Mouse (Mus musculus) embryonic facial prominence, embryonic 13.5 days (tissue): ENCODE measurements around the gene Ccdc183. TPM values are rescaled to one million over a fixed set of nuclear protein-coding genes. Genes with fewer than 3 reads are reported as not detected.

Source experiments
- ATAC-seq: fragments of 200-750 bp; cut with Nextera tagmentation; 2 replicates; pipeline ENCODE4 v1.8.0; 2017; ENCODE audit warnings: low read depth; ENCODE audit not compliant: insufficient number of reproducible peaks, insufficient read depth, low FRiP score, low TSS enrichment
- H3K27ac ChIP-seq: fragments of 300-500 bp; sonication (generic); 2 replicates; pipeline ENCODE4 v1.5.1; 2015; ENCODE audit warnings: moderate library complexity, mild to moderate bottlenecking, inconsistent platforms
- H3K27me3 ChIP-seq: fragments of 300-500 bp; sonication (generic); 2 replicates; pipeline ENCODE4 v1.6.1; 2015; ENCODE audit warnings: mild to moderate bottlenecking, inconsistent platforms
- H3K36me3 ChIP-seq: fragments of 300-500 bp; sonication (generic); 2 replicates; pipeline ENCODE4 v1.6.1; 2015; ENCODE audit warnings: mild to moderate bottlenecking, inconsistent platforms
- H3K4me1 ChIP-seq: fragments of 300-500 bp; sonication (generic); 2 replicates; pipeline ENCODE4 v1.6.1; 2015; ENCODE audit warnings: inconsistent platforms
- H3K4me2 ChIP-seq: fragments of 300-500 bp; sonication (generic); 2 replicates; pipeline ENCODE4 v1.6.1; 2015; ENCODE audit warnings: moderate library complexity, mild to moderate bottlenecking, inconsistent platforms
- H3K4me3 ChIP-seq: fragments of 300-500 bp; sonication (generic); 2 replicates; pipeline ENCODE4 v1.5.1; 2015; ENCODE audit warnings: mild to moderate bottlenecking, inconsistent platforms
- H3K9ac ChIP-seq: fragments of 300-500 bp; sonication (generic); 2 replicates; pipeline ENCODE4 v1.6.1; 2015; ENCODE audit warnings: mild to moderate bottlenecking, inconsistent platforms
- H3K9me3 ChIP-seq: fragments of 300-500 bp; sonication (generic); 2 replicates; pipeline ENCODE4 v1.6.1; 2016; ENCODE audit warnings: inconsistent platforms
- WGBS: fragments of 180-500 bp; shearing (Covaris S2); methylation state at CpG from one replicate; pipeline ENCODE4 v1.1.7; 2015; ENCODE audit warnings: mixed read lengths; 5-methylcytosine and 5-hydroxymethylcytosine counted together
- polyA plus RNA-seq: library from polyadenylated mRNA; unstranded; fragments of >200 nt; fragmentation: Nextera tagmentation; extraction: Ambion mirVana; gene quantifications from 2 replicates; pipeline ENCODE4 v1.2.1, GENCODE M21; 2015

The Ccdc183 gene
- polyA plus RNA-seq, 1 experiment from 2014 or later: 0.31 TPM

GRCm38 (mm10) chr2:25575432-25576027 lies 41.9 kb downstream of the Ccdc183 start:
- Histone ChIP-seq H3K4me2 (peak overlapping the region; percentile 95), H3K4me1 (peaks cover 61% of the 10 kb centered on the region), H3K4me3 (peak overlapping the region; percentile 64), H3K9me3 (no peaks in the 10 kb centered on the region), H3K27ac (peak overlapping the region; percentile 93), H3K36me3 (peaks cover 24% of the 10 kb centered on the region), H3K27me3 (peaks cover 49% of the 10 kb centered on the region), H3K9ac (peak overlapping the region; percentile 78)
- WGBS: 9% methylated on average over 21 of the region's 21 CpGs
- ATAC-seq: no peak

- under 1% methylated on average over 44 of the region's 45 CpGs for WGBS
- Histone ChIP-seq H3K4me3 (peak within 1 kb of the TSS; percentile 64), H3K9me3 (no peaks in the 10 kb centered on the region), H3K27ac (peak within 1 kb of the TSS; percentile 93), H3K36me3 (peaks cover 31% of the 10 kb centered on the region), H3K4me1 (peaks cover 54% of the 10 kb centered on the region), H3K9ac (peak within 1 kb of the TSS; percentile 78), H3K27me3 (peaks cover 42% of the 10 kb centered on the region), H3K4me2 (peak within 1 kb of the TSS; percentile 95)
- ATAC-seq: peak; percentile 97
These were observed 42.7 kb downstream of the Ccdc183 start, which contains the start of the genes Mamdc4 and Phpt1 for GRCm38 (mm10) chr2:25574579-25575431. TSS of gene Mamdc4 (minus strand) at chr2:25574845. TSS of gene Phpt1 (minus strand) at chr2:25575224.

- Histone ChIP-seq H3K9ac (peak overlapping the region; percentile 78), H3K4me1 (peaks cover 47% of the 10 kb centered on the region), H3K9me3 (no peaks in the 10 kb centered on the region), H3K4me2 (peak overlapping the region; percentile 95), H3K27ac (peak overlapping the region; percentile 93; the same call in 1 of the 2 replicates), H3K27me3 (peaks cover 35% of the 10 kb centered on the region), H3K36me3 (peaks cover 38% of the 10 kb centered on the region), H3K4me3 (peak overlapping the region; percentile 64)
- ATAC-seq: no peak
- 18% methylated on average over 11 of the region's 11 CpGs for whole genome bisulfite sequencing
These were observed 43.3 kb downstream of the Ccdc183 start for GRCm38 (mm10) chr2:25574136-25574535.

DNA sequence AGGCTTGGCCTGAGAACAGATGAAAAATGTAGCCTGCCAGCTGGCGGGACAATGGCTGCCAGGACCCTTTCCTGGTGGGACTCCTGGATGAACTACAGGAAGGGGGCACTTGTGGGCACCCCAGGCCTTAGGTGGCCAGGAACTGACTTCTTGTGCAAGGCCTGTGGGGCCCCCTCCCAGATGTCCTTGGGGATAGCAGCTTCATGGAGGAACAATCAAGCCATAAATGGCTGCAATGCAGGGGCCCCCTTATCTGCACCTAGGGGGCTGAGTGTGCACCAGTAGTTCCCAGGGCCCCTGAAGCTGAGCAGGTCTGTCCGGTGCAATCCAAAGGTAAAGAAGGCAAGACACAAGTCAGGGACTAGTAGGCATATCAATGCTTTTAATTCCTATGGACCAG lies 44.4 kb downstream of the Ccdc183 start:
- peak overlapping the region; percentile 95; the same call in 1 of the 2 replicates for H3K4me2 ChIP-seq
- WGBS: 94% methylated on average over 2 of the region's 2 CpGs

DNA sequence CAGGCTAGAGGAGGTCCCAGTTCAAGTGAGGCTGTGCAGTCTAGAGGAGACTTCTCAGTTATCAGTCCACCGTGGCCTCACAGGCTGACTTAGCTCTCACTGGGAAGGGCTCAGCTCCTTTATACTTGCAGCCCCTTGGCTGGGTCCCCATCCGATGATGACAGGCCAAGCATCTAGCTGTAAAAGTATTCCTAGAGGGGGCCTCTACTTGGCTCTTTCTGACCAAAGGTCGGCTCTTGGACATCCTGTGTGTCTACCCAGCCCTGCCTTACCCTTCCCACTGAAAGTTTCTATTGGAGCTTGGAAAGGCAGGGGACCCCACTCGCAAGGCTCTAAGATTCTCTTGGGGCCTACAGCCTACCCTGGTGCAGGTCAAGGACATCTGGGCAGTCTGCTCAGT lies 46.3 kb downstream of the Ccdc183 start:
- no peak overlapping the region for H3K4me2 ChIP-seq
- no peak overlapping the region for H3K4me3 ChIP-seq
- no peak for ATAC-seq
- WGBS: 86% methylated on average over 4 of the region's 4 CpGs
- peaks cover 67% of the 10 kb centered on the region for H3K36me3 ChIP-seq
- no peak overlapping the region for H3K9ac ChIP-seq
- H3K4me1 ChIP-seq: peaks cover 24% of the 10 kb centered on the region
- no peaks in the 10 kb centered on the region for H3K9me3 ChIP-seq
- no peak overlapping the region for H3K27ac ChIP-seq
- peaks cover 6% of the 10 kb centered on the region for H3K27me3 ChIP-seq

More for the DNA sequence above, 44.4 kb downstream of the Ccdc183 start:
- H3K9me3 ChIP-seq: no peaks in the 10 kb centered on the region
- no peak for ATAC-seq
- H3K27me3 ChIP-seq: peaks cover 25% of the 10 kb centered on the region
- H3K27ac ChIP-seq: no peak overlapping the region
- 0 out of 2 replicates have a peak overlapping the region, but pooled peaks have one; percentile 21 for H3K9ac ChIP-seq
- peaks cover 48% of the 10 kb centered on the region for H3K36me3 ChIP-seq
- H3K4me1 ChIP-seq: peaks cover 36% of the 10 kb centered on the region
- H3K4me3 ChIP-seq: peak overlapping the region; percentile 64; the same call in 1 of the 2 replicates

DNA sequence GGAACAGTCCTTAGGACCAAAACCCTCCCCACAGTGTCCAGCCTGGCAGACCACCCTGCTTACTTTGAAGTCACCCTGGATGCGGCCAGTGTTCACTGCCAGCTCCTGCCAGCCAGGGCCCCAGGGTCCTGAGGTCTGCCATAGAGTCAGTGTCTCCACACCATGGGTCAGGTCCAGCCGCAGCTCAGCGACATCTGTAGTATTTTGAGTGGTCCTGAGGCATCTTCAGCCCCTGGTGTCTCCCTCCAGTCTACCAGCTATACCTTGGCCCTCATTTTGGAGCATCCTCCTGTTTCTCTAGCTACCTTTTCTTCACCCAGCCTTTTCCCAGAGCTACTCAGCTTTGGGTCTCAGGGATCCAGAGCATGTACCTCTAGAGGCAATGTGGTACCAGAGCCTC lies 48.2 kb downstream of the Ccdc183 start:
- no peak for ATAC-seq
- no peak overlapping the region for H3K27ac ChIP-seq
- no peaks in the 10 kb centered on the region for H3K27me3 ChIP-seq
- H3K4me3 ChIP-seq: no peak overlapping the region
- no peak overlapping the region for H3K9ac ChIP-seq
- H3K4me2 ChIP-seq: no peak overlapping the region
- WGBS: 96% methylated on average over 3 of the region's 3 CpGs
- H3K36me3 ChIP-seq: peaks cover 86% of the 10 kb centered on the region
- peaks cover 15% of the 10 kb centered on the region for H3K4me1 ChIP-seq
- no peaks in the 10 kb centered on the region for H3K9me3 ChIP-seq

GRCm38 (mm10) chr2:25568473-25569019 lies 48.9 kb downstream of the Ccdc183 start:
- Histone ChIP-seq H3K27ac (no peak overlapping the region), H3K9me3 (no peaks in the 10 kb centered on the region), H3K4me3 (no peak overlapping the region), H3K4me1 (peaks cover 8% of the 10 kb centered on the region), H3K36me3 (peaks cover 94% of the 10 kb centered on the region), H3K4me2 (no peak overlapping the region), H3K9ac (no peak overlapping the region), H3K27me3 (no peaks in the 10 kb centered on the region)
- WGBS: 86% methylated on average over 6 of the region's 6 CpGs
- no peak for ATAC-seq

- Histone ChIP-seq H3K36me3 (peaks cover 99% of the 10 kb centered on the region), H3K4me3 (no peak overlapping the region), H3K27me3 (no peaks in the 10 kb centered on the region), H3K4me1 (no peaks in the 10 kb centered on the region), H3K4me2 (no peak overlapping the region), H3K9ac (no peak overlapping the region), H3K9me3 (no peaks in the 10 kb centered on the region), H3K27ac (no peak overlapping the region)
- ATAC-seq: no peak
- 88% methylated on average over 6 of the region's 6 CpGs for WGBS
These were observed 50.9 kb downstream of the Ccdc183 start for GRCm38 (mm10) chr2:25566558-25566957.

DNA sequence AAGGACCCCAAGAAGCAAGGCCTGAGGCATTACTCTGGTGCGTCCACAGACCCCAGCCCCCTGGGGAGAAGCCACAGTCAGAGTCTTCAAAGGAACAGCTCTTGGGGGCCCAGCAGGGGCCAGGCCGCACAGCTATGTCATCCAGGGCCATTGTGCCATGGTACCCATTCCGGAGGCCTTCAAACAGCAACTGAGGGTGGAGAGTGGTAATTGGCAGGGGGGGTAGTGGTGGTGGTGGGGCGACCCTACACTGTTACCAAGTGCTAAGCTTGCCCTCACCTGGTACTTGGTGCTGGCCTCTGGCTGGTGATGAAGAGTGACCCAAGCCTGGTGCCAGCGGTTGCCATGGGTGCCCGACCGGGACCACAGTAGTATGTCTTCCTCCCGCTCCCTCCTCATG lies 51.7 kb downstream of the Ccdc183 start:
- H3K9ac ChIP-seq: no peak overlapping the region
- H3K27ac ChIP-seq: no peak overlapping the region
- H3K27me3 ChIP-seq: no peaks in the 10 kb centered on the region
- ATAC-seq: no peak
- no peaks in the 10 kb centered on the region for H3K4me1 ChIP-seq
- H3K9me3 ChIP-seq: no peaks in the 10 kb centered on the region
- 90% methylated on average over 8 of the region's 8 CpGs for WGBS
- H3K4me3 ChIP-seq: no peak overlapping the region
- H3K36me3 ChIP-seq: peaks cover 99% of the 10 kb centered on the region
- H3K4me2 ChIP-seq: no peak overlapping the region

- Histone ChIP-seq H3K4me3 (no peak overlapping the region), H3K4me1 (peaks cover 18% of the 10 kb centered on the region), H3K9me3 (no peaks in the 10 kb centered on the region), H3K36me3 (peaks cover 71% of the 10 kb centered on the region), H3K27ac (no peak overlapping the region), H3K27me3 (no peaks in the 10 kb centered on the region), H3K9ac (no peak overlapping the region), H3K4me2 (no peak overlapping the region)
- WGBS: 88% methylated on average over 9 of the region's 9 CpGs
- ATAC-seq: no peak
These were observed 55.5 kb downstream of the Ccdc183 start for GRCm38 (mm10) chr2:25561946-25562345.

DNA sequence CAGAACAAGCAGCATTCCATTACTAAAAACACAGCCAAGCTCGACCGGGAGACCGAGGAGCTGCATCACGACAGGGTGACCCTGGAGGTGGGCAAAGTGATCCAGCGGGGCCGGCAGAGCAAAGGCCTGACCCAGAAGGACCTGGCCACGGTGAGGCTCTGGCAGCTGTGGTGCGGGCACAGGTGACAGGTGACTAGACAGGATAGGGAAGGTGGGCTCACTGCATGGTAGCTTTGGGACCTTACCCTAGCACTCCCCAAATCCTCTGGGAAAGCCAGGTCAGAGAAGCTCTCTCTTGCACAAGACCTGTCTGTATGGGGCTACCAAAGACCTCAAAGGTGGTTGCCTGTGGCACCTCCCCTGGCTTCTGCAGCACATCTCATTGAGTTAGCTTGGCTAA lies 56.9 kb downstream of the Ccdc183 start:
- peaks cover 57% of the 10 kb centered on the region for H3K36me3 ChIP-seq
- no peak for ATAC-seq
- H3K27me3 ChIP-seq: no peaks in the 10 kb centered on the region
- no peaks in the 10 kb centered on the region for H3K9me3 ChIP-seq
- H3K9ac ChIP-seq: no peak overlapping the region
- H3K4me1 ChIP-seq: peaks cover 22% of the 10 kb centered on the region
- H3K4me3 ChIP-seq: no peak overlapping the region
- H3K4me2 ChIP-seq: no peak overlapping the region
- 84% methylated on average over 8 of the region's 8 CpGs for WGBS
- H3K27ac ChIP-seq: no peak overlapping the region
